Mouse (Mus musculus): ENCODE results near the gene Gm17334. TPM values are rescaled to one million over a fixed set of nuclear protein-coding genes. Genes with fewer than 3 reads are reported as not detected.

The Gm17334 gene
- polyA plus RNA-seq, 1 experiment from 2014 or later, result not detected

DNA sequence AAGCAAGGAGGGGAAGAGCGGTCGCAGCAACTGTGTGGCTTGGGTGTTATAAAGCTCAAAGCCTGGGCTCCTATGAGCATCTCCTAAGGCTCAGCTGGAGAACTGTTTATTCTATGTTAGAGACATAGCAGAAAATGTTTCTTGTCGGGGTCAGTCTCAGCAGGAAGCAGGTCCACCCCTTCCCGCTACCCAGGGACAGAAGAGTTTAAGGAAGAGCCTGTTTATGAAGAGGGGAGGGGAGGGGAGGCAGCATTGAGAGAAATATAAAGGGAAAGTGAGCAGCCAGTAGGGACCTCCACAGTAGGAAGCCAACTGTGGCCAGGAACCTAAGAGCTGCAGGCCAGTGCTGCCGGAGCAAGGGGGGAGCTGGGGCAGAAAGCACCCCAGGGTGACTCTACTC, 36.4 kb upstream of the Gm17334 start:
- H3K4me2 ChIP-seq (replicated peaks), result no peak overlapping the region
- WGBS, result 44% methylated on average over 5 of the region's 5 CpGs
- no peak for ATAC-seq (ENCODE audit: low FRiP score)
- H3K27me3 ChIP-seq, result no peaks in the 10 kb centered on the region
- H3K9me3 ChIP-seq (replicated peaks), result no peaks in the 10 kb centered on the region
- H3K4me1 ChIP-seq, result no peaks in the 10 kb centered on the region
- H3K36me3 ChIP-seq, result no peaks in the 10 kb centered on the region
- no peak overlapping the region for H3K27ac ChIP-seq
- no peak overlapping the region for H3K4me3 ChIP-seq
- H3K9ac ChIP-seq, result no peak overlapping the region

DNA sequence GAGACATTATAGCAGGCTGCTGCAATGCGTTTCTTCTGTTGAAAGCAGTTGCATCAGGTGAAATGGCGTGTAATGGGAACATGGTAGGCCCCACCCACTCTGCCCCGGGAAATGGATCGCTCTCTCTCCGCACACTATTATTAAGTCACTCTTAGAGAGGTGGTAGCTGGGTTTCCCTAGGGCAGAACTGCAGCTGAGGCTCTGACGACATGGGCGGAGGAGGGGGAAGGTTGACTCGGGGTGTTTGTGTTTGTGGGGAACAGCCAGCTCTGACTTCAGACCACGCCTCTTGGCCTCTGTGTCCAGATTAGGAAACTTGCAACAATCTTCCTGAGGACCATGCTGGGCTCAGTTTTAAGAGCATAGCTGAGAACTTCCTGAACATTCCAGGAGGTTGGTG, 32.8 kb upstream of the Gm17334 start:
- no peak for ATAC-seq (ENCODE audit: low FRiP score)
- Histone ChIP-seq H3K9me3 (replicated peaks) (no peaks in the 10 kb centered on the region), H3K9ac (no peak overlapping the region), H3K27me3 (no peaks in the 10 kb centered on the region), H3K4me2 (replicated peaks) (no peak overlapping the region), H3K4me1 (no peaks in the 10 kb centered on the region), H3K4me3 (no peak overlapping the region), H3K27ac (no peak overlapping the region), H3K36me3 (no peaks in the 10 kb centered on the region)
- WGBS, result 71% methylated on average over 9 of the region's 9 CpGs

DNA sequence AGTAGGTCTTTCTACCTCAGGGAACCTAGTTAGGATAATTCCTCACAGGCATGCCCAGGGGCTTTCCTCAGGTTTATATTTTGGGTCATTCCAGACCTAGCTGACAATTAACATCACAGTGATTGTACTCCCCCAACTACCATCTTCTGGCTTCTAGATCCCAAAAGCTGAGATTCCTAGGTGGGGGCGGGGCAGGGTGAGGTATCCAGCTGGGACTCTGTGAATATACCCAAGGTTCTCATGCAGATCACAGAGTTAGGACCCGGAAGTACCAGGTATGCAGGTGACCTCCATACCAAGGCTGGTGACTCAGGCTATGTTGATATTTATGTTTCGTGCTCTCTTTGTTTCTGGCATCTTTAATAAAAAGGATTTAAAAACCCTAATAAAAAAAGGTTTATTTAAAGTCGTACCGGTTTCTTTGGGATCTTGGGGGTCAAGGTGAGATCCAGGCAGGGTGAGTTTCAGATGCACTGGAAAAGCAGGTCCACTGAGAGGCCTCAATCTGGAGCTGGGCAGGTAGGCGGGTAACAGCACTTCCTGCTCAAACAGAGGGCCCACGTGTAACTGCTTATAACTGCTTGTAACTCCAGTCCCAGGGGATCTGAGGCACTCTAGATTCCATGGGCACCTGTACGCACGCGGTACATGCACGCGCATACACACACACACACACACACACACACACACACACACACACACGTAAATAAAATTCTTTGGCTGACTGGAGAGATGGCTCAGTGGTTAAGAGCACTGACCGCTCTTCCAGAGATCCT, 31.8 kb upstream of the Gm17334 start:
- no peak for ATAC-seq (ENCODE audit: low FRiP score)
- H3K9me3 ChIP-seq (replicated peaks), result no peaks in the 10 kb centered on the region
- WGBS, result 84% methylated on average over 14 of the region's 14 CpGs
- H3K9ac ChIP-seq, result no peak overlapping the region
- H3K27me3 ChIP-seq, result no peaks in the 10 kb centered on the region
- H3K27ac ChIP-seq, result no peak overlapping the region
- no peak overlapping the region for H3K4me3 ChIP-seq
- no peaks in the 10 kb centered on the region for H3K36me3 ChIP-seq
- no peaks in the 10 kb centered on the region for H3K4me1 ChIP-seq
- no peak overlapping the region for H3K4me2 ChIP-seq (replicated peaks)

DNA sequence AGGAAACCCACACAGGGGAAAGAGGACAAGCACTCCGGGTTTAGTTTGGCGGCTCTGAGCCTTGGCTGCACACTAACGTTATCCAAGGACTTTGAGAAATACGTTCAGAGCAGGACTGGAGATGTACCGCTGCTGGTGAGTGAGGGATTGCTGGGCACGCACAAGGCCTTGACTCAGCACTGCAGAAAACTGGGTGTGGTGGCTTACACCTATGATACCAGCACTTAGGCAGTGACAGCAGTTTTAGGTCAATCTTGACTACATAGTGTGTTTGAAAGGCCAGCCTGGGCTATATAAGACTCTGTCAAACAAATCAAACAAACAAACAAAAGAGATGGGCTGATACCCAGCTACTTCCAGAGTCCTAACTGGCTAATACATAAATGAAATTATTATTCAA, 30.5 kb upstream of the Gm17334 start:
- H3K36me3 ChIP-seq, result no peaks in the 10 kb centered on the region
- no peaks in the 10 kb centered on the region for H3K27me3 ChIP-seq
- H3K9me3 ChIP-seq (replicated peaks), result no peaks in the 10 kb centered on the region
- H3K4me1 ChIP-seq, result no peaks in the 10 kb centered on the region
- no peak overlapping the region for H3K9ac ChIP-seq
- H3K4me2 ChIP-seq (replicated peaks), result no peak overlapping the region
- 89% methylated on average over 6 of the region's 6 CpGs for WGBS
- ATAC-seq (ENCODE audit: low FRiP score), result no peak
- no peak overlapping the region for H3K27ac ChIP-seq
- H3K4me3 ChIP-seq, result no peak overlapping the region

DNA sequence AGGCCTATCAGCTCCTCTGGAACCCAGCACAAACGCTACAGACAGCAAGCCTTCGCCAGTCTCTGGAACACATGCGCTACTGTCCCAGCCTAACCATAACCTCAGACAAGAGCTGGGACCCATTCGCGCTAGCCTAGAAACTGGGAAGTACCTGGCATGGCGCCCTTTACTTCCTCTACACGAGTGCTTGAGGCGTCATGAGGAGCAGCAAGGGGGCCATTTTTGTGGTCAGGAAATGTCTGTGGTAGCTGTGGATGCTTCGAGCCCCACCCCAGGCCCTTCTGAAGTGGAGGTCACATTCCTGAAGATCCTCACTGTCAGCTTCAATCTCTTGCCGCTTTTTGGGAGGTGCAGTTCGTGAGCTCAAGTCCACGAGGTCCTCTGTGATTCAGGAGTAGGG, 30.1 kb upstream of the Gm17334 start:
- WGBS, result 86% methylated on average over 12 of the region's 12 CpGs
- no peak overlapping the region for H3K9ac ChIP-seq
- H3K36me3 ChIP-seq, result no peaks in the 10 kb centered on the region
- no peak overlapping the region for H3K27ac ChIP-seq
- H3K4me1 ChIP-seq, result no peaks in the 10 kb centered on the region
- H3K4me3 ChIP-seq, result no peak overlapping the region
- no peaks in the 10 kb centered on the region for H3K9me3 ChIP-seq (replicated peaks)
- ATAC-seq (ENCODE audit: low FRiP score), result no peak
- no peaks in the 10 kb centered on the region for H3K27me3 ChIP-seq
- no peak overlapping the region for H3K4me2 ChIP-seq (replicated peaks)

DNA sequence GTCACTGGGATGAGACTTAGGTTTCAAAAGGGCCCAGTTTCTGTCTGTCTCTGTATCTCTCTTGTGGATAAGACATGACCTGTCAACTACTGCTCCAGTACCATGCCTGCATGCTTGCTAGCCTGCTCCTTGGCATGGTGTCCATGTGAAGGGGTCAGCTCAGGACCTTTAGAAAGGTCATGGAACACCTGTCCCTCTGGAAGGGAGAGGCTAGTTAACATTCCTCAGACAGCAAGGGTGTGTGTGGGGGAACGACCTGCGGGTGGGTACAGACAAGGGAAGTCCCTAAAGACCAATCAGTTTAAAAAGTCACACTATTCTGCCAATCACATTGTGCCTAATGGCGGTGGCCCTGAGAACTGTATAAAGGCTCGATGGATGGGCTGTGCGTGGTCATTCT, 28.0 kb upstream of the Gm17334 start:
- 82% methylated on average over 5 of the region's 5 CpGs for WGBS
- Histone ChIP-seq H3K4me3 (no peak overlapping the region), H3K9ac (no peak overlapping the region), H3K36me3 (no peaks in the 10 kb centered on the region), H3K4me2 (replicated peaks) (no peak overlapping the region), H3K4me1 (peaks cover 10% of the 10 kb centered on the region), H3K9me3 (replicated peaks) (no peaks in the 10 kb centered on the region), H3K27me3 (no peaks in the 10 kb centered on the region), H3K27ac (no peak overlapping the region)
- ATAC-seq (ENCODE audit: low FRiP score), result no peak

DNA sequence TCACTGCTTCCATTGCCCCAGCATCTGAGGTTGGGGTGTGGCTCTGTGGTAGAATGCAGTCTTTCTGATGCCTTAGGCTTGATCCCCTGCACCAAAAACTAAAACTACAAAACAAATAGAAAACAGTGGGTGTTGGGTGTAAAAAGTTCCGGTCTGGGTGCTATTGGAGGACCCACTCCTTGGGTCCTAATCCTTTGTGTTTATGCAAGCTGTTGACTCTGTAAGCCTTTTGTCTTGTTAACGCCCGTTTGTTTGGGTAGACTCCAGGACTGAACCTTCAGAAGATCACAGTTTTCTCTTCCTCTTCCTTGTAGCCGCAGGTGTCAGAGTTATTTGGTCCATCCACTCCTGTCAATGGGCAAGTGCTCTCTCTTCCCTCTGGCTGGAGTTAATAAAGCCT, 27.0 kb upstream of the Gm17334 start:
- Histone ChIP-seq H3K4me3 (no peak overlapping the region), H3K9me3 (replicated peaks) (no peaks in the 10 kb centered on the region), H3K27me3 (no peaks in the 10 kb centered on the region), H3K27ac (no peak overlapping the region), H3K4me1 (peaks cover 17% of the 10 kb centered on the region), H3K36me3 (no peaks in the 10 kb centered on the region), H3K9ac (no peak overlapping the region), H3K4me2 (replicated peaks) (no peak overlapping the region)
- WGBS, result 62% methylated on average over 4 of the region's 4 CpGs
- no peak for ATAC-seq (ENCODE audit: low FRiP score)

DNA sequence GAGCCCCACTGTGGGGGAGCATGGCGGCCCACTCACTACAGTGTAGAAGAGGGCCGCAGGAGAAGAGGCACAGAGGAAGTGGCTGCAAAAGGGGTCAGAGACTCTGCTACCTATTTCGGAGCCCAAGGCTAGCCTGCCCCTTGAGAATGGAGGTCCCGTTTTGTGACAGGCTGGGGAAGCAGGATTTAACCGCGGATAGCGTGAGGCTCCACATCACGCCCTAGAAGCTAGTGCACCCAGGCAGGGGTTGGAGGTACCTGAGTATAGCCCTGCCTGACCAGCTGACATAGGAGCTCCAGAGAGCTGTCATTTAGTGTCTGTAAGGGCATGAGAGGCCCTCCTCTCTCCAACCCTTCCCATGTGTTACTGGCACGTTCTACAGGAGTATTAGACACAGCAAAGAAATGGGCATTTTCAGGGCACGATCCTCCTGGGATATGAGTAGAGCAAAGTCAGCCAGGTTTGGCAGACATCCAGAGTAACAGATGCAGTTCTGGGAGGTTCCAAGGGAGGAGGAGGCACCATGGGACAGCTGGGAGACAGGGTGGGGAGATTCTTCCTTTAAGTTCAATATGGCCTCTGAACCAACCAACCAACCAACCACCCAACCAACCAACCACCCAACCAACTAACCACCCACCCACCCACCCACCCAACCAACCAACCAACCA, 25.2 kb upstream of the Gm17334 start:
- no peak overlapping the region for H3K9ac ChIP-seq
- WGBS, result 92% methylated on average over 10 of the region's 10 CpGs
- no peak for ATAC-seq (ENCODE audit: low FRiP score)

DNA sequence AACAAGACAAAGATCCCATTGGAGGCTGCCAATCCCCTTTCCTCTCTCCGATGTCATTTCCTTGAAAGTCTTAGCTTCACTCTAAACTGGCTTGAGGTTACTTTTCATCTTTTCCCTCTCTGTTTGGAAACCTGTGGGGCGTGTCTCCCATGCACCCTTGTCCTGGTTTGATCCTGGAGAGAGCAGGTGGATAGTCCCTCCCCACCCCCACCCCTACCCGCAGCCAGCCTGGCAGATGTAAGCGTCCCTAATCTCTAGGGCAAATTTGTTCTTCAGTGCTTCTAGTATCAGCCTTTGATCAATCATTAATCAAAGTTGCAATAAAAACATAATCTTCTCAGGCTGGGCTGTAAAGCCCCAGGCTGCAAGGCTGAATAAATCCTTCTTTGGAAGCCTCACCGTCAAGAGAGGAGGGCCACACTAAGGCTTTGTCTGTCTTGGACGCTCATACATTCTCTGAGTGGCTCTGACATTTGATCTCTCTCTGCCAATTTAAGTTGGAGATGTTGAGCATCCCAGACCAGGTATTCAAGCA, 24.5 kb upstream of the Gm17334 start:
- ATAC-seq (ENCODE audit: low FRiP score), result no peak

More for the DNA sequence above, 25.2 kb upstream of the Gm17334 start:
- H3K4me2 ChIP-seq (replicated peaks), result no peak overlapping the region
- H3K27me3 ChIP-seq, result no peaks in the 10 kb centered on the region
- no peaks in the 10 kb centered on the region for H3K9me3 ChIP-seq (replicated peaks)
- H3K36me3 ChIP-seq, result no peaks in the 10 kb centered on the region
- H3K27ac ChIP-seq, result no peak overlapping the region
- H3K4me1 ChIP-seq, result peaks cover 25% of the 10 kb centered on the region
- H3K4me3 ChIP-seq, result no peak overlapping the region

DNA sequence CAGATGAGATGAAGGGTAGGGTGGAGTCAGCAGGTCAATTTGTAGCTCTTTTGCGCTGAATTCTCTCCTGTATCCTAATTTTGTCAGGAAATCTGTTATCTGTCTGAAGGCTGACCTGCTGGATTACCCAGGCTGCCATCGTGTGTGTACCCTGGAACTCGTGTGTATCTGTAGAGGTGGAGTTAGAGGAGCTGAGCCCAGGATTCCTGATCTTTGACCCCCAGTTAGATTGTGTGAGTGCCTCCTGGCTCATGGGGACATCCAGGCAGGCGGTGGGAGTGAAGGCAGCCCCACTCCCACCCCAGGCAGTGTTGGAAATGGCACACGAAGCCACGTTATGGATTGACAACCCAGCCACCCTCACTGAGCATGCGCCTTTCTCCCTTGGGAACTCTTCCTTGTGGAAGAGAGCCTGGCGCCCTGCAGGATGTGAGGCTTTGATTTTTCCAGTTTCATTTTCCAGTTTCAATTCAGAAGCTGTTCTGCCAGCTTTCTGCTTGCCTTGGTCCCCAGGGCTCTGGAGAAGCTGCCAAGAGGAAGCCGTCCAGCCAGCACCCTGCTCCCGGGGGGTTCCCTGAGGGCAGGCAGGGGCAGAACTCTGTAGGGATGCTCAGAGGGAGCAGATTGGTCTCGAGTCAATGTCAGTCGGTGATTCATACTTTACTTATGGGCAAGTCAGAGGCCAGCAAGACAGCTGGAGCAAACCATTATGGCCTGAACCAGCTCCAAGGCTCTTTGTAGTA, 23.6 kb upstream of the Gm17334 start:
- no peak for ATAC-seq (ENCODE audit: low FRiP score)
- H3K4me2 ChIP-seq (replicated peaks), result no peak overlapping the region
- WGBS, result 68% methylated on average over 12 of the region's 12 CpGs
- H3K27me3 ChIP-seq, result no peaks in the 10 kb centered on the region
- no peak overlapping the region for H3K9ac ChIP-seq
- no peak overlapping the region for H3K4me3 ChIP-seq
- H3K9me3 ChIP-seq (replicated peaks), result no peaks in the 10 kb centered on the region
- H3K36me3 ChIP-seq, result no peaks in the 10 kb centered on the region
- H3K27ac ChIP-seq, result 0 out of 2 replicates have a peak overlapping the region, but pooled peaks have one; percentile 8
- peaks cover 25% of the 10 kb centered on the region for H3K4me1 ChIP-seq

More for the DNA sequence above, 24.5 kb upstream of the Gm17334 start:
- Histone ChIP-seq H3K9ac (no peak overlapping the region), H3K4me2 (replicated peaks) (no peak overlapping the region), H3K27me3 (no peaks in the 10 kb centered on the region), H3K36me3 (no peaks in the 10 kb centered on the region), H3K4me3 (no peak overlapping the region), H3K9me3 (replicated peaks) (no peaks in the 10 kb centered on the region), H3K4me1 (peaks cover 25% of the 10 kb centered on the region), H3K27ac (no peak overlapping the region)
- WGBS, result 60% methylated on average over 6 of the region's 6 CpGs

DNA sequence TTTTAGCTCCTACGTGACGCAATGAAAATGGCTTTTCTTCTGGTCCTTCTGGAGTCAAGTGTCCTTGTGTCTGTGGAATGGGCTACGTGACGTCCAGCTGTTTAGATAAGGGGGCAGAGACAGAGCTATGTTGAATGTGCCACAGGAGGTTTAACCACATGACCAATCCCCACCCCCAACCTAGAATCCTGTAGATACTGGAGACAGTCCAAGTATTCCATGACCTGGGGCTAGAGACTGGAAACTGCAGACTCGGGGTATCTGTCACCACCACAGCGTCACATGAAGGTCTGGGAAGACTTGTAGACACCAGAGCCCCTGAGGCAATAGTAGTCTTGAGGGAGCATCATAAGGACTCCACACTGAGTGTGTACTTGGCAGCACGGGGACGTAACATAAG, 22.8 kb upstream of the Gm17334 start:
- no peak overlapping the region for H3K9ac ChIP-seq
- H3K27me3 ChIP-seq, result no peaks in the 10 kb centered on the region
- H3K36me3 ChIP-seq, result no peaks in the 10 kb centered on the region
- H3K4me3 ChIP-seq, result no peak overlapping the region
- H3K4me2 ChIP-seq (replicated peaks), result no peak overlapping the region
- peaks cover 25% of the 10 kb centered on the region for H3K4me1 ChIP-seq
- 78% methylated on average over 8 of the region's 8 CpGs for WGBS
- ATAC-seq (ENCODE audit: low FRiP score), result no peak
- no peak overlapping the region for H3K27ac ChIP-seq
- no peaks in the 10 kb centered on the region for H3K9me3 ChIP-seq (replicated peaks)

Data from hindbrain, embryonic 12.5 days (tissue).